Mouse (Mus musculus) embryonic facial prominence, embryonic 12.5 days (tissue): ENCODE data around the gene Pla2g16. TPM values are rescaled to one million over a fixed set of nuclear protein-coding genes. Genes with fewer than 3 reads are reported as not detected.
A peak's percentile ranks its signal among the peaks of the same experiment; 100 is the strongest.

Experiments used
- ATAC-seq: fragments of 200-750 bp; cut with Nextera tagmentation; 2 replicates; pipeline ENCODE4 v1.8.0; 2017; ENCODE audit not compliant: insufficient number of reproducible peaks, insufficient read depth, low FRiP score, low TSS enrichment
- H3K27ac ChIP-seq: fragments of 300-500 bp; sonication (generic); 2 replicates; pipeline ENCODE4 v1.5.1; 2016; ENCODE audit warnings: mild to moderate bottlenecking
- H3K27me3 ChIP-seq: fragments of 300-500 bp; sonication (generic); 2 replicates; pipeline ENCODE4 v1.6.1; 2016; ENCODE audit warnings: mild to moderate bottlenecking, moderate library complexity
- H3K36me3 ChIP-seq: fragments of 300-500 bp; sonication (generic); 2 replicates; pipeline ENCODE4 v1.6.1; 2016; ENCODE audit warnings: mild to moderate bottlenecking
- H3K4me1 ChIP-seq: fragments of 300-500 bp; sonication (generic); 2 replicates; pipeline ENCODE4 v1.6.1; 2016
- H3K4me2 ChIP-seq: fragments of 300-500 bp; sonication (generic); replicated peaks from 2 replicates; pipeline ENCODE4 v1.6.1; 2016; ENCODE audit warnings: mild to moderate bottlenecking, moderate library complexity
- H3K4me3 ChIP-seq: fragments of 300-500 bp; sonication (generic); 2 replicates; pipeline ENCODE4 v1.5.1; 2016; ENCODE audit warnings: mild to moderate bottlenecking
- H3K9ac ChIP-seq: fragments of 300-500 bp; sonication (generic); 2 replicates; pipeline ENCODE4 v1.6.1; 2016; ENCODE audit warnings: mild to moderate bottlenecking, moderate library complexity
- H3K9me3 ChIP-seq: fragments of 300-500 bp; sonication (generic); 2 replicates; pipeline ENCODE4 v1.6.1; 2016; ENCODE audit warnings: mild to moderate bottlenecking, moderate library complexity
- WGBS: fragments of 180-500 bp; shearing (Covaris S2); methylation state at CpG from one replicate; pipeline ENCODE4 v1.1.7; 2016; 5-methylcytosine and 5-hydroxymethylcytosine counted together
- polyA plus RNA-seq: library from polyadenylated mRNA; unstranded; fragments of >200 nt; fragmentation: Nextera tagmentation; extraction: Ambion mirVana; gene quantifications from 2 replicates; pipeline ENCODE4 v1.2.1, GENCODE M21; 2016

Gene Pla2g16
- polyA plus RNA-seq, result 7.2 and 7.4 TPM in 2 replicates

DNA sequence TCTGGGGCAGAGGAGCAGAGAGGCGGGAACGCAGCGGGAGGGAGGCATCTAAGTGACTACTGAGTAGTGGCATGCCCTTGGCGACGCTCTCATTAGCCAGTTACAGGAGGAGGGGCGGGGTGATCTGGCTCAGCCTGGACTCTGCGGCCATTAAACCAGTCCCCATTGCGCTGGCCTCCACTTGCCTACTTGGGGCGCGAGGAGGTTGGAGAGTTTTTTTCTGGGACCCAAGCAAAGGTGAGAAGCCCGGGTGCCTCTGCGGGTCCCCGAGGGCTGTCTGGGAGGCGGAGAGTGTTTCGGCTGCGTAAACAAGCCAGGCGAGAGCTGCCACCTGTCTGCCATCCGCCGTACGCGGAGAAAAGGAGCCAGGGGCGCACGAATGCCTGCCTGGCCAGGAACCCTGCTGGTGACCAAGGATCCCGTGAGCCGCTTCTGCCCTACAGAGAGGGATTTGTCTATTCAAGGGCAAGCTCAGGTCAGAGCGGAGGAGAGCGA is at the start of gene Pla2g16:
Gene Pla2g16, plus strand, starts transcription at position 132 of the 495 bp plus-strand sequence.
- under 1% methylated on average over 27 of the region's 27 CpGs for WGBS
- Histone ChIP-seq H3K27me3 (no peaks in the 10 kb centered on the region), H3K4me3 (peak within 1 kb of the TSS; percentile 44), H3K4me1 (peaks cover 20% of the 10 kb centered on the region; the same call in 1 of the 2 replicates), H3K9ac (peak within 1 kb of the TSS; percentile 25; the same call in 1 of the 2 replicates), H3K4me2 (peak within 1 kb of the TSS; percentile 75), H3K36me3 (no peaks in the 10 kb centered on the region), H3K27ac (no peak within 1 kb of the TSS), H3K9me3 (no peaks in the 10 kb centered on the region)
- ATAC-seq, result peak; percentile 57

- Histone ChIP-seq H3K9me3 (no peaks in the 10 kb centered on the region), H3K4me3 (no peak overlapping the region), H3K27me3 (no peaks in the 10 kb centered on the region), H3K36me3 (peaks cover 13% of the 10 kb centered on the region), H3K27ac (no peak overlapping the region), H3K4me1 (no peaks in the 10 kb centered on the region), H3K4me2 (no peak overlapping the region), H3K9ac (no peak overlapping the region)
- ATAC-seq, result no peak
- 82% methylated on average over 4 of the region's 4 CpGs for WGBS
Observed at GRCm38 (mm10) chr19:7508026-7508425, 49.2 kb upstream of the Pla2g16 start.

- ATAC-seq, result no peak
- Histone ChIP-seq H3K27ac (no peak overlapping the region), H3K9ac (no peak overlapping the region), H3K4me3 (no peak overlapping the region), H3K4me1 (no peaks in the 10 kb centered on the region), H3K9me3 (no peaks in the 10 kb centered on the region), H3K27me3 (no peaks in the 10 kb centered on the region), H3K4me2 (no peak overlapping the region), H3K36me3 (peaks cover 23% of the 10 kb centered on the region)
- WGBS, result 86% methylated on average over 1 of the region's 1 CpGs
Observed at GRCm38 (mm10) chr19:7516437-7516836, 40.8 kb upstream of the Pla2g16 start.

DNA sequence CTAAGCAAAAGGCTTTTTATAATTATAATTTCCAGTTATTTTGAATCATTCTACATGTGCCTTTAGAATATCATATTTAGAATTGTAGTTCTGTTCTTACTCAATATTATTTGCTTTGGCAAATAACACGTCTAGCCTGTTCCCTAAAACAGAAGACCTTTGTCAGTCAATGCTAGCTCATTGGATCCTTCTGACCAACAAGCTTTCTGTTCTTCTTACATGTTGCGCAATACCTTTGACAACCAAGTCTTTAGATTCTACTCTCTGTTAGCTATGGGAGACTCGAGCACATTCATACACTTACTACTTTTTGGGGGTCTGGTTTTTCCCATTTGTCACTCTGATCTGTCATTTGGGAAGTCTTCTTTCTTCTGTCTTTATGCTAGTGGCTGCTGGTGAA is 35.6 kb upstream of the Pla2g16 start:
- no peak overlapping the region for H3K4me2 ChIP-seq
- H3K27me3 ChIP-seq, result no peaks in the 10 kb centered on the region
- H3K36me3 ChIP-seq, result peaks cover 37% of the 10 kb centered on the region
- no peaks in the 10 kb centered on the region for H3K4me1 ChIP-seq
- no peak overlapping the region for H3K4me3 ChIP-seq
- H3K9me3 ChIP-seq, result no peaks in the 10 kb centered on the region
- WGBS, result 89% methylated on average over 3 of the region's 3 CpGs
- no peak overlapping the region for H3K9ac ChIP-seq
- H3K27ac ChIP-seq, result no peak overlapping the region
- no peak for ATAC-seq

DNA sequence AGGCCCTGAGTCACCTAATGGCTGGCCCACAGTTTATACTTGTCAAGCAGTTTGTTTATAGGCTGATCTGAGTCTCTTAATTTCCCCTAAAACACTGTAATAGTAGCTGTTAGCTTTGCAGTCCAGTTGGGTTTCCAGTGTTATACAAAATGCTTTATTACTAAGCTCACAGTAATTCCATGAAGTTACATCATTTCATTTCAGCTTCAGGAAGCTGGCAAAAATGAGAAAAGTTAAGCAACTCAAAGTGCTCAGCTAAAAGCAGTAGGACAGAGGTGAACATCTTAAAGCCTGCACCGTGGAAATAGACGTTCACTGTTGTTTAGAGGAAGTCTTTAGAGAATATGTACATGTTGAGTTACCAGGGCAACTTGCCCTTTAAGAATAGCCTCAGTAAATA is 34.4 kb upstream of the Pla2g16 start:
- Histone ChIP-seq H3K27me3 (no peaks in the 10 kb centered on the region), H3K4me3 (no peak overlapping the region), H3K4me1 (no peaks in the 10 kb centered on the region), H3K36me3 (peaks cover 31% of the 10 kb centered on the region), H3K9me3 (no peaks in the 10 kb centered on the region), H3K27ac (no peak overlapping the region), H3K4me2 (no peak overlapping the region), H3K9ac (no peak overlapping the region)
- no peak for ATAC-seq
- WGBS, result 99% methylated on average over 2 of the region's 2 CpGs

DNA sequence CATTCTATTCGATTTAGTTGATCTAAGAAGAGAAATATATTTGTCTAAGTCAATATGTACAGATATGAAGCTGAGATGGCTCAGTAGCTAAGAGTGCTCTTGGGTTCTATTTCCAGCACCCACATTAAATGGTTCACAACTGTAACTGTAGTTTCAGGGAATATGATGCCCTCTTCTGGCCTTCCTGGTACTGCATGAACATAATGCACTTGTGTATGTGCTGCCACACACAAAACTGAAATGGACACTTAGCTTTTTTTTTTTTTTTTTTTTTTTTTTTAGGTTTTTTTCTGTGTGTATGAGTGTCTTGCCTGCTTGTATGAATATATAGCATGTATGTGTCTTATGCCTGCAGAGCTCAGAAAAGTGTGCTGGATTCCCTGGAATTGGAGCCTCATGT is 34.0 kb upstream of the Pla2g16 start:
- no peak for ATAC-seq
- WGBS, result 95% methylated on average over 1 of the region's 1 CpGs
- Histone ChIP-seq H3K4me1 (no peaks in the 10 kb centered on the region), H3K27ac (no peak overlapping the region), H3K9ac (no peak overlapping the region), H3K27me3 (no peaks in the 10 kb centered on the region), H3K4me3 (no peak overlapping the region), H3K36me3 (peaks cover 30% of the 10 kb centered on the region), H3K4me2 (no peak overlapping the region), H3K9me3 (no peaks in the 10 kb centered on the region)

DNA sequence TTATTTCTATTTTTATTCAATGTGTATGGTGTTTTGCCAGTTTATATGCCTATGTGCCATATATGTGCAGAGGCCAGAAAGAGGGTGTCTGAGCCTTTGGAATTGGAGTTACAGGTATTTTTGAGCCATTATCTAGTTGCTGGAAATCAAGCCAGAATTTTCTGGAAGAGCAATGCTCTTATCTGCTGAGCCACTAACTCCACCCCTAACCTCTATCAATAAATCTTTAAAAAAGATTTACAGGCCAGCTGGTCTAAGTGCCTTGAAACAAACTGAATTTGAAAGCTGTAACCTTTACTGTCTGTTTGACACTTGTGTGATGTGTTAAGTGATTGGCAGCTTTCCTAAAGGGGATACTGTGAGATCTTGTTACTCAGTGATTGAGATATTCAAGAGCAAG is 33.5 kb upstream of the Pla2g16 start:
- H3K9me3 ChIP-seq, result no peaks in the 10 kb centered on the region
- no peak for ATAC-seq
- no peak overlapping the region for H3K27ac ChIP-seq
- H3K27me3 ChIP-seq, result no peaks in the 10 kb centered on the region
- no peak overlapping the region for H3K4me2 ChIP-seq
- no peak overlapping the region for H3K9ac ChIP-seq
- peaks cover 26% of the 10 kb centered on the region for H3K36me3 ChIP-seq
- no peak overlapping the region for H3K4me3 ChIP-seq
- H3K4me1 ChIP-seq, result no peaks in the 10 kb centered on the region

- H3K4me2 ChIP-seq, result no peak overlapping the region
- H3K9ac ChIP-seq, result no peak overlapping the region
- no peaks in the 10 kb centered on the region for H3K9me3 ChIP-seq
- ATAC-seq, result no peak
- no peak overlapping the region for H3K27ac ChIP-seq
- H3K27me3 ChIP-seq, result no peaks in the 10 kb centered on the region
- WGBS, result 63% methylated on average over 3 of the region's 3 CpGs
- no peak overlapping the region for H3K4me3 ChIP-seq
- H3K36me3 ChIP-seq, result peaks cover 29% of the 10 kb centered on the region
- no peaks in the 10 kb centered on the region for H3K4me1 ChIP-seq
Observed at GRCm38 (mm10) chr19:7524879-7525278, 32.4 kb upstream of the Pla2g16 start.

DNA sequence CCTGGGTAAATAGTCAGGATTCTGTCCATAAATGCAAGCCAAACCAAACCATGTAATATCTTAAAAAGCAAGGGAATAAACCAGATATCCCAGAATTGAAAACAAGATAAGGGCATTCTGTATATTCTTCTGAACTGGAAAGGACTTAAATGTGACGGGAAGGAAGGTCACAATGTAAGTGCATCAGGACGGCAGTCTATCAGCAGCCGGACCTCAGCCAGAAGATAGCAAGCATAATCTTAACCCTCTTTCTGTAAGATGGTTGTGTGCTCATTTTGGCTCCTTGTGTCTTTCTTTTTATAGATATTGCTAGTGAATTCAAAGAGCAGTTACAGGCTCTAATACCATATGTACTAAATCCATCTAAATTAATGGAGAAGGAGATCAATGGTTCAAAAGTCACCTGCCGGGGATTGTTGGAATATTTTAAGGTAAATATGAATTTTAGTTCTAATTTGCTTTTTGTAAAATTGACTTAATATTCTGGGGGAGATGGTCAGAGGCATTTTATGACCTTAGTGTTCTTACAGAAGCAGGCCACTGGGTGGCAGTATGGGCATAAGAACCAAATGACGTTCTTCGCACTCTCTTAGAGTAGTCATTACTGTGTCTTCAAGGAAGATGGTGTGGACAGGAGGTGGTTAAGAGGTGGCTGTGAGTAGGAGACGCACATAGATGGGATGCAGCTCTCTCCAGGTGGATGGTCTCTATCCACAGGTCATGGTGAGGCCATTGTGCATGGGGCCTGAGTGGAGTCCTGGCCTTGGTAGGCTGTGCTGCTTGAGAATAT is 28.4 kb upstream of the Pla2g16 start:
- ATAC-seq, result no peak
- no peak overlapping the region for H3K4me2 ChIP-seq
- no peaks in the 10 kb centered on the region for H3K9me3 ChIP-seq
- H3K27ac ChIP-seq, result no peak overlapping the region
- no peak overlapping the region for H3K4me3 ChIP-seq
- H3K27me3 ChIP-seq, result no peaks in the 10 kb centered on the region
- H3K4me1 ChIP-seq, result no peaks in the 10 kb centered on the region
- H3K36me3 ChIP-seq, result peaks cover 37% of the 10 kb centered on the region
- 59% methylated on average over 7 of the region's 7 CpGs for WGBS
- H3K9ac ChIP-seq, result no peak overlapping the region

DNA sequence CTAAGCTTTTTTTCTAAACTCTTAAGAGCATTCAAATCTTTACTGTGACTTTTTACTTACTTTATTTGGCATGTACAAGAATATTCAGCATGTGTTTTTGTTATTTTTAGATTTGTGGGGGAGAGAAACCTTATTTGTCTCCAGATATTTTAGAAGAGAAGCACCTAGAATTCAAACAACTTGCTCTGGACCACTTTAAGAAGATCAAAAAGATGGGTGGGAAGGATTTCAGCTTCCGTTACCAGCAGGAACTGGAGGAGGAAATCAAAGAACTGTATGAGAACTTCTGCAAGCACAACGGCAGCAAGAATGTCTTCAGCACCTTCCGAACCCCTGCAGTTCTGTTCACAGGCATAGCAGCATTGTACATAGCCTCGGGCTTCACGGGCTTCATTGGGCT is 25.4 kb upstream of the Pla2g16 start:
- Histone ChIP-seq H3K27ac (no peak overlapping the region), H3K9ac (no peak overlapping the region), H3K4me1 (no peaks in the 10 kb centered on the region), H3K36me3 (peaks cover 29% of the 10 kb centered on the region), H3K4me2 (no peak overlapping the region), H3K4me3 (no peak overlapping the region), H3K9me3 (no peaks in the 10 kb centered on the region), H3K27me3 (no peaks in the 10 kb centered on the region)
- WGBS, result 94% methylated on average over 5 of the region's 5 CpGs
- no peak for ATAC-seq

DNA sequence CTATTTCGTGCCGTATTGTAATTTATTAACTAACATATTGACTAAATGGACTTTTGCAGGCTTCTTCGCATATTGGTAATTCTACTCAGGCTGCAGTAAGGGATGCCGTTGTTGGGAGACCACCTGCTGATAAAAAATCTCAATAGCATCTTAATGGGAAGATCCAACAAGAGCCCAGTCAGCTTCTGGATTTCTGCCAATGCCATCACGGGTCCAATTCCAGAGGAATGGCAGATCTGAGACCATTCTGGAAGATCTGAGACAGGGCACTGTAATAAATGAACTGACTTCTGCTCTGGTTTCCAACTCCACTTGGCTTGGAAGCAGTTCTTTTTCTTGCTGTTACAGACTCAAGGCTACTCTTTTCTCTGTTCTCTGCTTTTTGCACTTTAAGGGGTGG is 23.4 kb upstream of the Pla2g16 start:
- ATAC-seq, result no peak
- Histone ChIP-seq H3K9ac (no peak overlapping the region), H3K4me1 (no peaks in the 10 kb centered on the region), H3K4me2 (no peak overlapping the region), H3K27ac (no peak overlapping the region), H3K9me3 (no peaks in the 10 kb centered on the region), H3K4me3 (no peak overlapping the region), H3K27me3 (no peaks in the 10 kb centered on the region), H3K36me3 (peaks cover 28% of the 10 kb centered on the region)
- 88% methylated on average over 5 of the region's 5 CpGs for WGBS

DNA sequence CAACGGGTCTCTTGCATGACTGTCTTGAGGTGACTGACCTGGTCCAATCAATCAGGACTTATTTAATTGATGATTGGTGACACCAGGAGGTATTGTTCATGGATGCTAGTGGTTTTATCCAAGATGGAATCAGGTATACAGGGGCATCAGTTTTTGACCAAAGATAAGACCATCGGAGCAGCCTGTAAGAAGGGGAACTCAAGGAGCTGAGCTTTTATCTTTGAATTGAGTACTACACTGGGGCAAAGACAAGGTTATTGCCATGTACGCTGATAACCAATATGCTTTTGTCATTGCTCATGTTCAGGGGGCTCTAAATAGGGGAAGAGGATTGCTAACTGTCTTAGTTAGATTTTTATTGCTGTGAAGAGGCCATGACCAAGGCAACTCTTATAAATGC is 8.3 kb upstream of the Pla2g16 start:
- 88% methylated on average over 3 of the region's 3 CpGs for WGBS
- H3K27me3 ChIP-seq, result no peaks in the 10 kb centered on the region
- no peak overlapping the region for H3K9ac ChIP-seq
- ATAC-seq, result no peak
- no peak overlapping the region for H3K27ac ChIP-seq
- H3K9me3 ChIP-seq, result 0 out of 2 replicates have a peak, but pooled peaks cover 3% of the 10 kb centered on the region
- H3K4me1 ChIP-seq, result no peaks in the 10 kb centered on the region
- H3K4me2 ChIP-seq, result no peak overlapping the region
- H3K36me3 ChIP-seq, result no peaks in the 10 kb centered on the region
- no peak overlapping the region for H3K4me3 ChIP-seq
